Mouse (Mus musculus): ENCODE data around the gene Dusp1. TPM values are rescaled to one million over a fixed set of nuclear protein-coding genes. Genes with fewer than 3 reads are reported as not detected.
A peak's percentile ranks its signal among the peaks of the same experiment; 100 is the strongest.

Dusp1 gene
- polyA plus RNA-seq, 1 experiment from 2014 or later: 21.7 TPM

DNA sequence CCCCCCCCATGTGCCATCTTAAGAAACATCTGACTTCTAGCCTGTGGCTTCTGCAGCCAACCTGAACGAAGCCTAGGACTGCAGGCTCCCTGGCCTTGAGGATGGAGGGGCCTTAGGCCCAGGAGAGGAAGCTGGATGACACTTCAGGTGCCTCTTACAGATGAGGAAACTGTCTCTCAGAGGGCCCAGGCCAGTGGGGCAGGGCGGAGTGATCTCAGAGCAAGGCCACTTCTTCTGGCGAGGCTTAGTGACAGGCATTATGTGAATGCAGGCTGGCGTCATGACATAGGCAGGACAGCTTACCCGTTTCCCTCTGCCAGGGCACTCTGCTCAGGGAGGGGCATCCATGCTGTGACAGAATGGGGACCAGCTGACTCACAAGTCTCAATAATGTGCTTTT is 60.1 kb downstream of the Dusp1 start:
- peaks cover 20% of the 10 kb centered on the region for H3K36me3 ChIP-seq
- H3K4me1 ChIP-seq: peaks cover 52% of the 10 kb centered on the region
- DNase-seq (ENCODE audit: low spot score): no peak
- H3K27me3 ChIP-seq (ENCODE audit: low read depth, poor library complexity, severe bottlenecking): no peaks in the 10 kb centered on the region; the same call in 1 of the 2 replicates
- no peak overlapping the region for H3K4me3 ChIP-seq
- 91% methylated on average over 5 of the region's 5 CpGs for WGBS
- H3K9me3 ChIP-seq (replicated peaks): no peaks in the 10 kb centered on the region
- peak overlapping the region; percentile 50 for H3K27ac ChIP-seq (replicated peaks)

DNA sequence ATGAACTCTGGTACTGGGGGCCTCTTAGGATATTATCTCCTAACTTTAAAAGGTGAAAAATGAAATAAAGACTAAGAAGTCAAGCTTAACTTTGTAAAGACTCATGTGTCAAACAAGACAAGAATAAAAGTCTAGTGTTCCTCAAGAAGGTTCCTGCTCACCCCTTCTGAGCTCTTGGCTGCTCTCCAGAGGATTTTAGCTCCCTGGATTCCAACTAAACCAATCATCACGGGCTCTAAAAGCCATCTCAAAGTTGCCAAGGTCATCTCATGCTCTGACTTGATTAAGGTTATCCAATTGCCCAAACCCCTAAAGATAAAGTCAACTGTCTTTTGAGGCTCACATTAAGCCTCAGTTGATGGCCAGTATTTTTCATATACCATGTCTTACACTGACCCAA is 63.3 kb downstream of the Dusp1 start:
- Histone ChIP-seq H3K4me1 (peaks cover 20% of the 10 kb centered on the region), H3K27ac (replicated peaks) (no peak overlapping the region), H3K4me3 (no peak overlapping the region), H3K27me3 (ENCODE audit: low read depth, poor library complexity, severe bottlenecking) (no peaks in the 10 kb centered on the region), H3K9me3 (replicated peaks) (no peaks in the 10 kb centered on the region), H3K36me3 (no peaks in the 10 kb centered on the region)
- no peak for DNase-seq (ENCODE audit: low spot score)
- WGBS: 59% methylated on average over 1 of the region's 1 CpGs

DNA sequence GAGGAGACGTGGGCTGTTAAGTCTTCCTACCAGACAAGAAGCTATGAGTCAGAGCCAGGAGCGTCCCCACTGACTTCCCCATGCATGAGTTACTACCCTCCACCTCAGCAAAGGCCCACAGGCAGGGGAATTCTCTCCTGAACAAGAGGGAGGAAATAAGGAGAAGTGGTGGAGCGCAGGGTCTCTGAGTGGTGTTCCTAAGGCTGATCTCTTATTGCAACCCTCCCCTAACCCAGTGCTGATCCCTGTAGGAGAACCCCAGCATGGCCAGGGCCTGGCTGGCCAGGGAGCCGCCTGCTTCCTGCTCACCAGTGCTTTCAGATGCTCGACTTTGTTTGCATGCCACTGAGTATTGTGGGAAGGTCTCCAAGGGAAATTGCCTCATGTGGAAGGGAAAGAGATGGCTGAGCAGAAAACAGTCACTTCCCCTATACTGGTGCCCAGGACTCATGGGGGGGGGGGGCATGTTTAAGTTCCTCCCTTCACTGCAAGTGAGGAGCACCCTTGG is 64.5 kb downstream of the Dusp1 start:
- 74% methylated on average over 5 of the region's 5 CpGs for WGBS

DNA sequence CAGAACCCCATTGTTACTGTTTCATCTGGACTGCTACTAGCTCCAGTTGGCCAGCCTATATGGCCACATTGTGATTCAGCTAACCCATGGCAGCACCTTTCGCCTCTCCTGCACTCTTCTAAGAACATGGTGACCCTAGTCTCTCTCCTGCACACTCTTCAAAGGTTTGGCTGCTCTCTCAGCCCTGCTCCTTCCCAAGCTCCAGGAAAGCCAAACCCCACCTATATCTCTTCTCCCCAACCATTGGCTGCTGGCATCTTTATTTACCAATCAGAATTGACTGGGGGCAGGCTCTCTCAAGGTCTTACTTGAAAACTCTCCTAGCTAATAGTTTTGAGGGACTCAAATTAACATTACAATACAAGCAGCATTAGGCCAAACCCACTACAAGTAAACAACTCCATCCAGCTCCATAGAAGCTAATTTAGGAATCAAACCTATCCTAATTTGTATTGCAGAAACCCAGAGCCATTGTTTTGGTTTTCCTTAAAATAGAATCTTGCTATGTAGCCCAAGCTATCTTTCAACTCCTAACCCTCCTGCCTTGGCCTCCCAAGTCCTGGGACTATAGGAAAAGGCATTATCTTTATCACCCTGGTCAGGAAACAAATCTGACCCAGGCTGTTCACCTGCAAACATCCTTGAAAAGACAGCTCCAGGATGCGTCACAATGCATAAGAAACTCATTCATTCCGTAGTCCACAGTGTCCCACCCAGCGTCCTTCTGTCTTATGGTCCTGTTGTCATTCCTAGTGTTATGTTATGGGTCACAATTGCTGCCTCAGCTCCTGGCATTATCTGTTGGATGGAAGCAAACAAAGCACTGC is 67.1 kb downstream of the Dusp1 start:
- no peak for DNase-seq (ENCODE audit: low spot score)
- WGBS: 91% methylated on average over 4 of the region's 4 CpGs

More for the DNA sequence above, 64.5 kb downstream of the Dusp1 start:
- no peak for DNase-seq (ENCODE audit: low spot score)
- Histone ChIP-seq H3K4me1 (peaks cover 8% of the 10 kb centered on the region), H3K27me3 (ENCODE audit: low read depth, poor library complexity, severe bottlenecking) (no peaks in the 10 kb centered on the region), H3K36me3 (no peaks in the 10 kb centered on the region), H3K27ac (replicated peaks) (no peak overlapping the region), H3K4me3 (no peak overlapping the region), H3K9me3 (replicated peaks) (peaks cover 11% of the 10 kb centered on the region)

DNA sequence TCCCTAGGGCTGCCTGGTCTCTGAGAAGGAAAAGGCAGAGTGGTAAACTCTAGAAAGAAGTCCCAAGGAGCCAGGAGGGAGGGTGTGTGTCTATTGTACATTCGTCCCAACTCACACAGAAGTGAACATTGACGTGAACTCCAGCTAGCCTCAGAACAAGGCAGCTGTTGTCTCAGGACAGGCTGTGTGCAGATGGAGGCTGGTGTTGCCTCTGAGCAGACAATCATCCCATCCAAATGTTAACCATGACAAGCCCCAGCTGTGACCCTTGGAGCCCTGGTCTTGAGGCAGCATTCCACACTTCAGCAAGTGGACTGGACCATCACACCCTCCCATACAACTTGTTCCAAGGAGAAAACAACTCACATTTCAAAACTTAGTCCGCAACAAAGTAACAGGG is 69.7 kb downstream of the Dusp1 start:
- no peaks in the 10 kb centered on the region for H3K27me3 ChIP-seq (ENCODE audit: low read depth, poor library complexity, severe bottlenecking)
- H3K4me1 ChIP-seq: no peaks in the 10 kb centered on the region
- H3K4me3 ChIP-seq: no peak overlapping the region
- H3K27ac ChIP-seq (replicated peaks): no peak overlapping the region
- 92% methylated on average over 3 of the region's 3 CpGs for WGBS
- DNase-seq (ENCODE audit: low spot score): no peak
- peaks cover 20% of the 10 kb centered on the region for H3K9me3 ChIP-seq (replicated peaks)
- H3K36me3 ChIP-seq: no peaks in the 10 kb centered on the region

More for the DNA sequence above, 67.1 kb downstream of the Dusp1 start:
- Histone ChIP-seq H3K27me3 (ENCODE audit: low read depth, poor library complexity, severe bottlenecking) (no peaks in the 10 kb centered on the region), H3K27ac (replicated peaks) (no peak overlapping the region), H3K9me3 (replicated peaks) (peaks cover 20% of the 10 kb centered on the region), H3K36me3 (no peaks in the 10 kb centered on the region), H3K4me1 (no peaks in the 10 kb centered on the region), H3K4me3 (no peak overlapping the region)

DNA sequence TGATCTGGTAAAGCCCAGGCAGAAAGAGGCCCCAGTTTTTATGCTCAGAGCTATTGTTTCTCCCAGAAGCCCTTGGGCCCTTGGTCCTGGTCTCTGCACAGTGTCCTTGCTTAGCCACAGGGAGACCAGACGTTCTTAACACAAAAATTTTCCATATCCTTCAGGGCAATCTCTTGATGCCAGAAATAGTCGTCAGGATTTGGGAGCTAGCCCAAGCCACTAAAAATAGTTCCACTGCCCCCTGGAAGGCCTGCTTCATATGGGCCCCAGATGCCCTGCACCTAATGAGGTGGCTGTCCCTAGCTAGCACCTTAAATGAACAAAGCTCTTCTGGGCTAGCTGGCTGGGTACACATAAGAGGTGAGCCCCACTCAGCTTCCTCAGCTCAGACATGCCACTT is 71.0 kb downstream of the Dusp1 start:
- DNase-seq (ENCODE audit: low spot score): no peak
- no peaks in the 10 kb centered on the region for H3K27me3 ChIP-seq (ENCODE audit: low read depth, poor library complexity, severe bottlenecking)
- H3K4me1 ChIP-seq: no peaks in the 10 kb centered on the region
- peaks cover 20% of the 10 kb centered on the region for H3K9me3 ChIP-seq (replicated peaks)
- H3K27ac ChIP-seq (replicated peaks): no peak overlapping the region
- H3K36me3 ChIP-seq: no peaks in the 10 kb centered on the region
- no peak overlapping the region for H3K4me3 ChIP-seq
- 89% methylated on average over 2 of the region's 2 CpGs for WGBS

DNA sequence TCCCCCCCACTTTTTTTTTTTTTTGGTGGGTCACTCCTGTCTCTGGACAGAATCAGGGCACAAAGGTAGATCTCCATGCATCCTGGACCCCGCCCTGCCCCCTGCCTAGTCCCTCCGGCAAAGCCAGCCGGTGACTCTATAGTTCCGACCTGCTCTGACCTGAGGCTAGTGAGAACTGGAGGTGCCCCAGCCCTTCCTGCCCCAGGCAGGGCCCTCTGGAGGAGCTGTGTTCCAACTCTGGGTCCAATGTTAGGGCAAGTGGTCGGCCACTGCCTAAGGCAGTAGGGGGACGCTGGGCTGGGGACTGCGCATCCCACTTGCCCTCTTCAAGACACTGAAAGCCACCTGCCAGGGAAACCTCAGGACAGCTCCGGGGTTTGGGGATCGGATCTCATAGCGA is 71.9 kb downstream of the Dusp1 start:
- no peaks in the 10 kb centered on the region for H3K4me1 ChIP-seq
- no peak overlapping the region for H3K4me3 ChIP-seq
- 85% methylated on average over 10 of the region's 10 CpGs for WGBS
- H3K36me3 ChIP-seq: no peaks in the 10 kb centered on the region
- H3K9me3 ChIP-seq (replicated peaks): peaks cover 20% of the 10 kb centered on the region
- no peak for DNase-seq (ENCODE audit: low spot score)
- no peaks in the 10 kb centered on the region for H3K27me3 ChIP-seq (ENCODE audit: low read depth, poor library complexity, severe bottlenecking)
- no peak overlapping the region for H3K27ac ChIP-seq (replicated peaks)

DNA sequence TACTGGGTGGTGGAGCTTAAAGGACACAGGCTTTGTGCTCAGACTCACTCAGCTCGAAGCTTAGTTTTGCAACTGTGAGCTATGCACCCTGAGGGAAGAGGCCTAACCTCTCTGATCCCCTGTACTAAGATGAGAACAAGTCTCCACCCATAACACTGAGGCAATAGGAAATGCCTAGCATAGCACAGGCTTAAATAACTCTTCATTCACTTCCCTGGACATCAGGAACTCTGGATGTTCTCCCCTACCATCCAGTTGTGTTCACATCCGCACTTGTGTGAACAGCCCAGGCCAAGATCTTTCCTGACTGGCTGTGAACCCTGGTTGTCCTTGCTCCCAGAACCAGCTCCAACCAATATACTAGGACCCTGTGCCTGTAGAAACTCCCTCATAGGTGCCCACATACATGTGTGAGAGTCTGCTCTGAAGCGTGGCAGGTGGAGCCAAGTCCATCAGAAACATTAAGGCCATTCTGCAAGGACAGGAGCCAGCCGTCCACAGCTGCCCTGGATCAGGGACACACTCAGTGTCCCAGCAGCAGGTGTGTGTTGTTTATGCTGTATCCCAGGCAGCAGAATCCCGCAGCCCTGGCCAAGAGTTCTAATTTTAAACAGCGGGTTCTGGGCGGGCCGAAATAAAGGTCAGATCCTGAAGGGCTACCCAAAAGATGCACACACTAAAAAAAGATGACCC is 73.1 kb downstream of the Dusp1 start:
- Histone ChIP-seq H3K4me1 (no peaks in the 10 kb centered on the region), H3K27me3 (ENCODE audit: low read depth, poor library complexity, severe bottlenecking) (no peaks in the 10 kb centered on the region), H3K9me3 (replicated peaks) (peaks cover 20% of the 10 kb centered on the region), H3K27ac (replicated peaks) (no peak overlapping the region), H3K36me3 (no peaks in the 10 kb centered on the region), H3K4me3 (no peak overlapping the region)
- 87% methylated on average over 8 of the region's 8 CpGs for WGBS
- DNase-seq (ENCODE audit: low spot score): no peak

DNA sequence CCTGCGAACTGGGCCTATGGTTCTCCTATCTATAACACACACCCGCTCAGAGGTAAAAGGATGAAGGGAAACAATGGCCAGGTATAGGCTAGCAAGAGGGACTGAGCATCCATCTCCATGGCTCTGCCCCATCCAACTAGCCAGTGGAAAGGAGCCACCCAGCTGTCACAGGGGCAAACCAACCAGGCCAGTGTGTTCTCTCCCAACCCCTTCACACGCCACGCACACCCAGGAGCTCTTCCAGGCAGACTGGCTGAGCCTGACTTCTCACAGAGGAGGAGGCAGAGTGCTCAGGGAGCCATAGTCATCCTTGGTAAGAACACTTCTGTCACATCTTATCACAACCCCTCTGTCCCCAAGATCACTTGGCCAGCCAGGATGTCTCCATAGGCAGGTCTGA is 74.0 kb downstream of the Dusp1 start:
- H3K4me1 ChIP-seq: no peaks in the 10 kb centered on the region
- H3K27ac ChIP-seq (replicated peaks): no peak overlapping the region
- H3K36me3 ChIP-seq: no peaks in the 10 kb centered on the region
- H3K9me3 ChIP-seq (replicated peaks): peaks cover 13% of the 10 kb centered on the region
- 89% methylated on average over 4 of the region's 4 CpGs for WGBS
- H3K27me3 ChIP-seq (ENCODE audit: low read depth, poor library complexity, severe bottlenecking): no peaks in the 10 kb centered on the region
- DNase-seq (ENCODE audit: low spot score): no peak
- H3K4me3 ChIP-seq: no peak overlapping the region

DNA sequence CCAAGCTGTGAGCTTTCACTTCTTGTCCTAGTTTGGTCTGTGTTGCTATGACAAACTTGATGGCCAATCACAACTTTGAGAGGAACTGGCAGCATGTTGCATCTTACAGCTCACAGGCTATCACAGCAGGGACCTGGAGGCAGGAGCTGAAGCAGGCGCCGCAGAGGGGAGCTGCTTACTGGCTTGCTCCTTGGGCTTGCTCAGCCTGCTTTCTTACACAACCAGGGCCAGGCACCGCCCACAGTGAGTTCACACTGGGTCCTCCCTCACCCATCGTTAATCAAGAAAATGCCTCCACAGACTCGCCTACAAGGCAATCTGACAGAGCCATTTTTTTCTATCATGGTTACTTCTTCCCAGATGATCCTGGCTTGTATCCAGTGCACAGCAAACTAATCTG is 74.7 kb downstream of the Dusp1 start:
- Histone ChIP-seq H3K27ac (replicated peaks) (no peak overlapping the region), H3K27me3 (ENCODE audit: low read depth, poor library complexity, severe bottlenecking) (no peaks in the 10 kb centered on the region), H3K4me1 (no peaks in the 10 kb centered on the region), H3K36me3 (no peaks in the 10 kb centered on the region), H3K9me3 (replicated peaks) (peaks cover 6% of the 10 kb centered on the region; the same call in 1 of the 2 replicates), H3K4me3 (no peak overlapping the region)
- no peak for DNase-seq (ENCODE audit: low spot score)
- WGBS: 76% methylated on average over 5 of the region's 5 CpGs

DNA sequence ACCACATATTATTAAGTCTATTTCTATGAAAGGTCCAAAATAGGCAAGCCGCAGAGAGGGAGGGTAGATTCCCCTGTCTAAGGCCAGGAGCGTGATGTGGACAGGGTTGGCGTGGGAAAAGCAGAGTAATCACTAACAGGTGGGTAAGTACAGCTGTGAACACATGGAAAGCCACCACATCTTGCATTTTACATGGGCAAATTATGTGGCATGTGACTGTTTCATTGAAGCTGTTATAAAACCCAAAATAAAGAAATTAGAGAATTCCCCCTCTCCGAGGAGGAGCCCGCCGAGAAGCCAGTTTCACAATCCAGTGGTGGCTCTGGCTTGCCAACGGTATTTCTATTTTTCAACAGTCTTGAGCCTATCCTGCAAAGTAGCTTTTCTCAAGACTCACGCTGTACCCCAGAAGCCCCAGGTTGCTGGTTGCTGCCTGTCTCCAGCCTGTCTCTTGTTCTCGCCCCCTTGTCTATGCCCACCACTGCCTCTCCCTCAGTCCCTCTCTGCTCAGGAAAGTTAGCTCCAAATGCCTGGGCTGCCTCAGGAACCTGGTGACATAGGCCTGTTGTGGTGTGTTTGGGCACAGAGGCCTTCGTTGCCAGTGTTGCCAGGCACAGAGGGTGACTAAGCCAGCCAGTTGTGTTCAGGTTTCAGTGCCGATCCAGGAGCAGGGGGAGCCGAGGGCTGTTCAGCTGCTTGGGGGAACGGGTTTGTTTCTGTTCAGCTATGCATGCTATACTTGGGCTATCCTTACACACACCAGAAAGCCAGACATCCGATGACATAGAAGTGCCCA is 77.1 kb downstream of the Dusp1 start:
- Histone ChIP-seq H3K4me3 (no peak overlapping the region), H3K27ac (replicated peaks) (no peak overlapping the region), H3K27me3 (ENCODE audit: low read depth, poor library complexity, severe bottlenecking) (no peaks in the 10 kb centered on the region), H3K36me3 (no peaks in the 10 kb centered on the region), H3K4me1 (no peaks in the 10 kb centered on the region), H3K9me3 (replicated peaks) (no peaks in the 10 kb centered on the region)
- 87% methylated on average over 14 of the region's 14 CpGs for WGBS
- no peak for DNase-seq (ENCODE audit: low spot score)

DNA sequence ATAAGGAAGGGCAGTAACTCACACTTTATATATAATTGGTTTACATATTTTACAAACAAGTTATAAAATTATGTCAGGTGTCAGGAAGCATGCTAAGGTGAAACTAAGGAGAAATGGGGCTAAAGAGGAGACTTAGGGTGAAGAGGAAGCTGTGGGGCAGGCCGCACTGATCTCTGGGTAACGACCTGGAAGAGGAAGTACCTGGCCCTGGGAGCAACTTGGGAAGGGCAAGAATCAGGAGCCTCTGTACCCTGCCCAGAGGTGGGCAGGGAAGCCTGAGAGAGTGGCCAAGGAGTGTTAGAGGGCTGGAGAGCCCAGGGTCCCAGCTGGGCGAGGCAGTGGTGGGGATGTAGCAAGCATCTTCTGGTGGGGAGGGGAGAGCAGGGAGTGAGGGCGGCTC is 81.0 kb downstream of the Dusp1 start:
- Histone ChIP-seq H3K27me3 (ENCODE audit: low read depth, poor library complexity, severe bottlenecking) (no peaks in the 10 kb centered on the region), H3K27ac (replicated peaks) (no peak overlapping the region; the same call in 1 of the 2 replicates), H3K9me3 (replicated peaks) (no peaks in the 10 kb centered on the region), H3K4me1 (no peaks in the 10 kb centered on the region), H3K4me3 (no peak overlapping the region), H3K36me3 (no peaks in the 10 kb centered on the region)
- DNase-seq (ENCODE audit: low spot score): no peak
- 81% methylated on average over 4 of the region's 4 CpGs for WGBS
